Mouse (Mus musculus): ENCODE data around the gene Tra2b. TPM values are rescaled to one million over a fixed set of nuclear protein-coding genes. Genes with fewer than 3 reads are reported as not detected.
"Not testable (repeated sequence)": the region's sequence is repeated elsewhere in the genome, so short reads cannot be mapped to it uniquely, and the experiment has no call there.

The Tra2b gene
- polyA plus RNA-seq, 1 experiment from 2014 or later: 265 TPM

DNA sequence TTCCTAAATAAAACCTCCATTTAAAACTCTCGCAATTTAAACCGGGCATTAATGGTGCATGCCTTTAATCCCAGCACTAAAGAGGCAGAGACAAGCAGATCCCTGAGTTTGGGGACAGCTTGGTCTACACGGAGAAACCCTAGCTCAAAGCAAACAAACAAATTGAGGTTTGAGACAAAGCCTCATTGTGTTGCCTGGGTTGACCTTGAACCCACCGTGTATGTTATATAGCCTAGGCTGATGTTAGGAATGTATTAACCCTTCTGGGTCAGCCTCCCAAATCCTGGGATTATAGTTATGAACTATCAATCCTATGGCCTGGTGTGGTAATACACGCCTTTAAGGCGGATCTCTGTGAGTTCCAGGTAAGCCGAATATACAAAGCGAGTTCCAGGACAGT lies 579 bp upstream of the Tra2b start:
- Histone ChIP-seq H3K27ac (peak overlapping the region; percentile 97), H3K27me3 (replicated peaks) (no peaks in the 10 kb centered on the region), H3K9ac (peak overlapping the region; percentile 40), H3K4me3 (peak overlapping the region; percentile 62), H3K4me2 (peak overlapping the region; percentile 53), H3K36me3 (replicated peaks) (no peaks in the 10 kb centered on the region), H3K9me3 (no peaks in the 10 kb centered on the region), H3K4me1 (peaks cover 25% of the 10 kb centered on the region)
- WGBS: 43% methylated on average over 8 of the region's 8 CpGs
- ATAC-seq (replicated peaks): peak; percentile 11; the same call in 1 of the 2 replicates

DNA sequence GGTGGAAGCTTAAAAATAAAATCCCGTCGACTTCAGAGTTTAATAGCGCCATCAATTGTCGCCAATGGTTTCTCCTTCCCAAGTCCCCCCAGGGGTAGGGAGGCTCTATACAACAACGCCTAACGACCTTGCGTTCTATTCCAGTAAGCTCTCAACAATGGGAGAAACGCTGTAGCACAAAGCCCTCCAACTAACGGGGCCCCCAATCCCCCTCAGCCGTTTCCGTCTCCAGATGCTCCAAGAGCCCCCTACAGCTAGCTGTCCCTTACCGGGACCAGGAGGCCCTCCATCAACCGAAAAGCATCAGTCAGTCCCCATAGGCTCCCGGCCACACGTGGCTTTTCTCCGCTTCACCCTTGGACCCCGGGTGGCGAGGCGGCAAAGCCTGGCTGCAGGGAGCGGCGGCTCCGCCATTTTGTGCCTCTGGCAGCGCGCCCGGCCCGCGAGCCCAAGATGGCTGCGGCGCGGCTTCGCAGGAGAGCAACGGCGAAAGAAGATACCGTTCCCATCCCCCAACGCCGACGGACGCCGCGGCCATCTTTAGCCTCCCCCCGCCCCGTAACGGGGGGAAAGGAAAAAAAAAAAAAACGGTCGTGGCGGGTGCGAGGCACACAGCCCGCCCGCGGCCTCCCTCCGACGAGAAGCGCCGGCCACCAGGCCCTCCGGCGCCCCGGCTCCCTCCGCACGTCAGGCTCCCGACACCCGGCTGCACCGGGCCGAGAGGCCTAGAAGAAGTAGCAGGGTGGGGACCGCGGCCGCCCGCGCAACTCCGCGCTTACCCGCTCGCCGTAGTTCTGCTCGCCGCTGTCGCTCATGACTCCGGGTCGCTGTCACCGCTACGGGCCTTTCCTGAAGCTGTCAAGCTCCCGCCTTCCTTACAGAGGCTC lies 600 bp downstream of the Tra2b start:
- Histone ChIP-seq H3K27me3 (replicated peaks) (no peaks in the 10 kb centered on the region), H3K27ac (peak overlapping the region; percentile 97), H3K4me3 (peak overlapping the region; percentile 62), H3K9me3 (no peaks in the 10 kb centered on the region), H3K36me3 (replicated peaks) (no peaks in the 10 kb centered on the region), H3K9ac (peak overlapping the region; percentile 78), H3K4me1 (peaks cover 31% of the 10 kb centered on the region), H3K4me2 (peak overlapping the region; percentile 84)
- under 1% methylated on average over 78 of the region's 81 CpGs for WGBS
- peak; percentile 84 for ATAC-seq (replicated peaks)

- Histone ChIP-seq H3K27me3 (replicated peaks) (no peaks in the 10 kb centered on the region), H3K27ac (peak overlapping the region; percentile 97), H3K4me1 (peaks cover 33% of the 10 kb centered on the region), H3K4me3 (peak overlapping the region; percentile 62), H3K4me2 (peak overlapping the region; percentile 84), H3K9me3 (no peaks in the 10 kb centered on the region), H3K36me3 (replicated peaks) (no peaks in the 10 kb centered on the region), H3K9ac (peak overlapping the region; percentile 78)
- 3% methylated on average over 16 of the region's 16 CpGs for WGBS
- ATAC-seq (replicated peaks): no peak; the same call in 1 of the 2 replicates
Measured at GRCm38 (mm10) chr16:22264232-22264961, 1.4 kb downstream of the Tra2b start.

DNA sequence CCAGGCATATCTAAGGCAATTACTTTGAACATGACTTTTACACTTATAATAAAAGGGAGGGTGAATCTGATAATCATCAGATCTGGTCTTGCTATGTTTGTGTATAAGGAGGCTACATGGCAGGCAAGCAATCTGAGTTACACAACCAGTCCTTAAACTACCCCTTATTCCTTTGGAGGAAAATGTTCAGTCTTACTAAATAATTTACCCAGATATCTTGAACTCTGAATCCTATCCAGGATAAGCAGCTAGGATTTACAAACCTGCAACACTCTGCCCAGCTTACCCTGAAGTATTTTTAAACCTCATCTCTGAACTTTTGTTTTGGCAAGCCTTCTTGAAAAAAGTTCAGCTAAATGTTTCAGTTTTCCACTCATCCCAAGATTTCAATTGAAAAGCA lies 2.7 kb downstream of the Tra2b start:
- H3K4me3 ChIP-seq: peak overlapping the region; percentile 62
- ATAC-seq (replicated peaks): no peak
- H3K4me2 ChIP-seq: peak overlapping the region; percentile 84
- no peaks in the 10 kb centered on the region for H3K9me3 ChIP-seq
- H3K27ac ChIP-seq: no peak overlapping the region
- peaks cover 39% of the 10 kb centered on the region for H3K4me1 ChIP-seq
- no peak overlapping the region for H3K9ac ChIP-seq
- no peaks in the 10 kb centered on the region for H3K36me3 ChIP-seq (replicated peaks)
- H3K27me3 ChIP-seq (replicated peaks): no peaks in the 10 kb centered on the region

- no peaks in the 10 kb centered on the region for H3K27me3 ChIP-seq (replicated peaks)
- no peak overlapping the region for H3K4me3 ChIP-seq
- no peak for ATAC-seq (replicated peaks)
- no peak overlapping the region for H3K4me2 ChIP-seq
- no peaks in the 10 kb centered on the region for H3K36me3 ChIP-seq (replicated peaks)
- H3K4me1 ChIP-seq: peaks cover 42% of the 10 kb centered on the region
- no peaks in the 10 kb centered on the region for H3K9me3 ChIP-seq
- H3K27ac ChIP-seq: no peak overlapping the region
- H3K9ac ChIP-seq: no peak overlapping the region
- 83% methylated on average over 2 of the region's 2 CpGs for WGBS
Measured at GRCm38 (mm10) chr16:22261563-22261962, 4.2 kb downstream of the Tra2b start.

GRCm38 (mm10) chr16:22260423-22261143 lies 5.2 kb downstream of the Tra2b start:
- Histone ChIP-seq H3K27me3 (replicated peaks) (no peaks in the 10 kb centered on the region), H3K9ac (no peak overlapping the region), H3K36me3 (replicated peaks) (no peaks in the 10 kb centered on the region), H3K4me3 (no peak overlapping the region), H3K4me2 (peak overlapping the region; percentile 3; the same call in 1 of the 2 replicates), H3K27ac (no peak overlapping the region), H3K9me3 (no peaks in the 10 kb centered on the region), H3K4me1 (peaks cover 46% of the 10 kb centered on the region)
- no peak for ATAC-seq (replicated peaks)
- WGBS: 52% methylated on average over 3 of the region's 3 CpGs

GRCm38 (mm10) chr16:22252255-22252654 lies 13.6 kb downstream of the Tra2b start:
- not testable (repeated sequence) for H3K4me2 ChIP-seq; H3K4me1 ChIP-seq; H3K9ac ChIP-seq; H3K9me3 ChIP-seq; H3K27ac ChIP-seq; H3K4me3 ChIP-seq; H3K27me3 ChIP-seq (replicated peaks); ATAC-seq (replicated peaks)
- WGBS: 84% methylated on average over 6 of the region's 6 CpGs
- peaks cover 41% of the 10 kb centered on the region; the same call in 1 of the 2 replicates for H3K36me3 ChIP-seq (replicated peaks)

GRCm38 (mm10) chr16:22250307-22250706 lies 15.5 kb downstream of the Tra2b start:
- H3K4me2 ChIP-seq: no peak overlapping the region
- no peaks in the 10 kb centered on the region for H3K4me1 ChIP-seq
- ATAC-seq (replicated peaks): no peak
- WGBS: 94% methylated on average over 5 of the region's 5 CpGs
- H3K27me3 ChIP-seq (replicated peaks): no peaks in the 10 kb centered on the region
- no peak overlapping the region for H3K4me3 ChIP-seq
- no peaks in the 10 kb centered on the region for H3K9me3 ChIP-seq
- no peak overlapping the region for H3K9ac ChIP-seq
- peaks cover 44% of the 10 kb centered on the region; the same call in 1 of the 2 replicates for H3K36me3 ChIP-seq (replicated peaks)
- no peak overlapping the region for H3K27ac ChIP-seq

GRCm38 (mm10) chr16:22249754-22250153 lies 16.1 kb downstream of the Tra2b start:
- H3K9ac ChIP-seq: no peak overlapping the region
- no peaks in the 10 kb centered on the region for H3K4me1 ChIP-seq
- no peaks in the 10 kb centered on the region for H3K9me3 ChIP-seq
- no peak for ATAC-seq (replicated peaks)
- H3K27ac ChIP-seq: no peak overlapping the region
- H3K36me3 ChIP-seq (replicated peaks): peaks cover 43% of the 10 kb centered on the region; the same call in 1 of the 2 replicates
- no peak overlapping the region for H3K4me2 ChIP-seq
- no peak overlapping the region for H3K4me3 ChIP-seq
- no peaks in the 10 kb centered on the region for H3K27me3 ChIP-seq (replicated peaks)
- 98% methylated on average over 3 of the region's 3 CpGs for WGBS

GRCm38 (mm10) chr16:22242239-22242866 lies 23.5 kb downstream of the Tra2b start:
- 90% methylated on average over 2 of the region's 2 CpGs for WGBS
- H3K36me3 ChIP-seq (replicated peaks): peaks cover 14% of the 10 kb centered on the region; the same call in 1 of the 2 replicates
- H3K27me3 ChIP-seq (replicated peaks): no peaks in the 10 kb centered on the region
- no peaks in the 10 kb centered on the region for H3K4me1 ChIP-seq
- H3K27ac ChIP-seq: no peak overlapping the region
- no peak; the same call in 1 of the 2 replicates for ATAC-seq (replicated peaks)
- H3K9me3 ChIP-seq: no peaks in the 10 kb centered on the region
- H3K4me2 ChIP-seq: no peak overlapping the region
- no peak overlapping the region for H3K9ac ChIP-seq
- no peak overlapping the region for H3K4me3 ChIP-seq

DNA sequence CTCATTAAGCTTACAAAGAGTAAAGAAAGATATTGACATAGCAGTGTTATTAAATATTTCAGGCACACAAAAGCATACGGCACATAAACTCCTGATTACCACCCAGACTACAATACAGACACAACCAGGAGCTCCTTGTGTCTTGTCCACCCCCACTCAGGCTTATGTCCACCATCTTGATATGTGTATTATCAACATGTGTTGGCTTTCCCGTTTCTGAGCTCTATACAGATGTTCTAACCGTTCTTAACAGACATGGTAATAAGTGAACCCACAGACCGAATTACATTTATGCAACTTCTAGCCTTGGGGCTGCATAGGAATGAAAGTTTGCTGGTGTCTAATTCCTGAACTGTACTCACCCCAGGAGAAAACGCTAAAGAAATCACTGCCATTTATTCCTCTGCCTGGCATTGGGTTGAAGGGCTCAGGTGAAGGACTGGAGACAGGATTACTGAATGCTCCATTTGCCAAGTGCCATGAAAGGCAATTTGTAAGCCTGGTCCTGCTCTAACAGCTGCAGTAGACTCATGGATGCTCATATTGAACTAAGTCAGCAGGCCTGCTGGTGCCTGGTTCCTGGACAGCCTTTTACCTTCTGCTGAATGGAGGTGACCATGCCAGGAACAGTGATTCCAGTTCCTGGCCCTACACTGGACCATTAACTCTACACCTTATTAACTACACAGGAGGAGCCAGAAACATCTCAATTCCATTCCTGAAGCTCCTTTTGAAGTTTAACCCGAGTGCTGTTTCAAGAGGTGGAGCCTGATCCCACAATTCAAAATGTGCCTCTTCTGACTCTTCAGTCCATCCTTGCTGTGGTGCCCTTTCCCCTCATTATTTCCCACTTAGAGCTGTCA lies 24.2 kb downstream of the Tra2b start:
- H3K9me3 ChIP-seq: no peaks in the 10 kb centered on the region
- no peak overlapping the region for H3K4me3 ChIP-seq
- H3K27me3 ChIP-seq (replicated peaks): no peaks in the 10 kb centered on the region
- ATAC-seq (replicated peaks): no peak
- no peak overlapping the region for H3K9ac ChIP-seq
- 78% methylated on average over 6 of the region's 6 CpGs for WGBS
- H3K36me3 ChIP-seq (replicated peaks): peaks cover 11% of the 10 kb centered on the region; the same call in 1 of the 2 replicates
- no peaks in the 10 kb centered on the region for H3K4me1 ChIP-seq
- H3K27ac ChIP-seq: no peak overlapping the region
- H3K4me2 ChIP-seq: no peak overlapping the region
